Mouse (Mus musculus) layer of hippocampus, adult 2 months (tissue): ENCODE data around the gene Pex7. TPM values are rescaled to one million over a fixed set of nuclear protein-coding genes. Genes with fewer than 3 reads are reported as not detected.

Source experiments
- DNase-seq, 2 experiments: peaks; one replicate each; pipeline ENCODE4 v3.0.0; 2022; ENCODE audit warnings: low spot score in 2 of 2
- H3K27ac ChIP-seq: fragments of 200-600 bp; 2 replicates; pipeline ENCODE4 v1.8.1; 2022
- H3K4me3 ChIP-seq: fragments of 200-600 bp; 2 replicates; pipeline ENCODE4 v1.8.1; 2022; ENCODE audit warnings: mild to moderate bottlenecking
- CTCF ChIP-seq: fragments of 200-600 bp; conservative IDR thresholded peaks from 2 replicates; pipeline ENCODE4 v1.8.1; 2022; ENCODE audit warnings: antibody characterized with exemption, mild to moderate bottlenecking, moderate library complexity
- total RNA-seq, 2 experiments: library from RNA; stranded (reverse); gene quantifications; 2 replicates each; pipeline ENCODE4 v1.2.3; 2021

Pex7 gene
- total RNA-seq, 2 experiments from 2014 or later = 19.3 to 22.0 TPM

DNA sequence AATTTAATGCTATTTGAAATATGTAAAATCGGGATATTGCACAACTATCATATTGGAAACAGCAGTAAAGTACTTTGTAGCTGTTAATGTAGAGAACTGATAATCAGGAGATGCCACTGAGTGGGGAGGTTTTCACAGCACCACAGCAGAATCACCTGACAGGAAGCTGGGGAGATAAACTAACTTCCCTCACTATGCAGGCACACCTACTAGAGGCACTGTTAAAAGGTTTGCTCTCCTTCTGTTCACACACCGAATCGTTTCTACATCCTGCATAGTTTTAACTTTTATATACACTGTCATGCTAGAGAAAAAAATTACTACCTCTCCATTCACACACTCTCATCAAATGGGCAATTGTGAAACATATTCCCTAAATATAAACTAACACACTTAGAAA is 21.2 kb downstream of the Pex7 start:
- DNase-seq = no peak
- TF ChIP-seq CTCF = no peak
- Histone ChIP-seq H3K27ac (no peak overlapping the region), H3K4me3 (no peak overlapping the region)

DNA sequence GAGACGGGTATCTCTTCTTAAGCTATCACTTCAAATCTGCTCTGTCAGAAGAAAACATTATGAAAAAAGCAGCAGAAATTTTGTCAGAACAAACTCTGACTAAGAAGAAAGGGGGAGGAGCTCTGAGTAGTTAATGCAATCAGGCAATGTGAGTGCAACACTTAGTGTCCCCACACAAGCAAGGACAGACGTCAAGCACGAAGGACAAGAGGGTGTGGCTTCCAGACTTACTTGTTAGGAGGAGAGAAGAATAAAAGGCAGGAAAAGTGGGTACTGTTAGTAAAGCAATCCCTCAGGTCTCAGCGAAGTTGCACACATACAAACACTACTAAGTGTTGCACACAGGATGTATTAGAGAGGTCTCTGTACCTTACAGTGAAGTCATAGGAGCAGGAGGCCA is 23.1 kb downstream of the Pex7 start:
- DNase-seq = no peak
- Histone ChIP-seq H3K4me3 (no peak overlapping the region), H3K27ac (no peak overlapping the region)
- TF ChIP-seq CTCF = no peak

DNA sequence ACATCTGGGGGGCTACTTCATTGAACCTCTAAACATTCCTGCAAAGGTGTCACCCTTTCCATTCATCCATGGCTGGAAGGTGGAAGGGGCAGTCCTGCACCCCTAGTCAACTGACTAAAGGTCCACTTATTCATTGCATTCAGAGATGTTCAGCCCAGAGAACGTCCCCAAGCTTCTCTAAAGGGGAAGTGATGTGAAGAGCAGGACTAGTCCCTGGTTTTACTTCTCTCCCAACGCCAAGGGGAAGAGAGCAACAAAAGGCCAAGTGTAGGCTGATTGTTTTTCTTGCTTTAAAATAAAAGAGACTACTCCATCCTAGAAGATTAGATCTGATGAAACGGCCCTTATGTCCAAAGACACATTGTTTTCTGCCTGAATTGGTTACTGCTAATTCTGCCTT is 27.1 kb downstream of the Pex7 start:
- Histone ChIP-seq H3K4me3 (no peak overlapping the region), H3K27ac (no peak overlapping the region)
- no peak for DNase-seq
- TF ChIP-seq CTCF = no peak

DNA sequence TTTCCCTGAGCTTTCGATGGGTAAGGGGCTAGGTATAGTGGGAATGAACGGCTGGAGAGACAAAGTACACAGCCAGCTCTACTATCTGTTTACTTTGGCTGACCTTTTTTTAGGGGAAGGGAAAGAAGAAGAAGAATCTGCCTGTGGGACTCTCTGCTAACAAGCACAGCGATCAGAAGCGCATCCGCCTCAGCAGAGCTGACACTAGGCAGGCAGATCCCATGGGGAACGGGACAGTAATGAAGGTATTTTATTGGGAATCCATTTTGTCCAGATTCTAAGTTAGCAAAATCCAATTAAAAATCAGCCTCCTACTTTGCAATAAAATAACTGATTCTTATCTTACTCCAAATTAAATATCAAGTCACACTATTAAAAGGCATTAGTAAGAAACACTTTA is 28.3 kb downstream of the Pex7 start:
- DNase-seq = no peak
- no peak for TF ChIP-seq CTCF
- no peak overlapping the region for H3K4me3 ChIP-seq
- no peak overlapping the region for H3K27ac ChIP-seq

DNA sequence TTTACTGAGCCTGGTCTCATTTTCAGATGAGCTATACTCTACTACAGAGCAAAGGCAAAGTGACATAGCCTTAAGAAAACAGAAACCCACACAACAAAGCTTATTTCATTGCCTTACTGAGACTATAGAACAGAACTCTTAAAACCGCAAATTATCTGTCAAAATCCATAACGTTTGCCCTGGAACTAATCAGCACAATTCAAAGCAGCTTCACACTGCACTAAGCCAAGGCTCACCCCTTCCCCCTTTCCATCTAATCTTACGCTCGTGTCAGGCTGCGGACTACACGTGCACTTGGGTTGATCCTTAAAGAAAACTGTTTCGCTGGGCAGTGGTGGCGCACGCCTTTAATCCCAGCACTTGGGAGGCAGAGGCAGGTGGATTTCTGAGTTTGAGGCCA is 29.8 kb downstream of the Pex7 start:
- Histone ChIP-seq H3K27ac (no peak overlapping the region), H3K4me3 (no peak overlapping the region)
- DNase-seq = no peak
- TF ChIP-seq CTCF = no peak

DNA sequence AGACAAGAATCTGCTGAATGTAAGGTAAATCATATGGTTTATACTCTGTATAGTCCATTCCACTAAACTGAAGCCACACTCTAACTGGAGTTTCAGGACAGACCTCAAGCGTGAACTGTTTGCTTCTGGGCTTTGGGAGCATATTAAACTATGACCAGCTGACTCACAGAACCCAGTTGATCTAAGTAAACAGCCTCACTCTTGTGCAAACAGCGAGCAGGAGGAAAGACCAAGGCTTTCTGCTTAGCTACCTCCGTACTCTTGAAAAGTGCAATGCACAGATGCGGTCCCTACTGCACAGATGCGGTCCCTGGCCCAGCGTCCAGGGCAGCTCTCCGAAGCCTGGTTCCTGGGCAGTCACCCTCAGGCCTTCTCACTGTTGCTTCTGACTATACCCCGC is 30.2 kb downstream of the Pex7 start:
- no peak for DNase-seq
- Histone ChIP-seq H3K4me3 (no peak overlapping the region), H3K27ac (no peak overlapping the region)
- no peak for TF ChIP-seq CTCF

DNA sequence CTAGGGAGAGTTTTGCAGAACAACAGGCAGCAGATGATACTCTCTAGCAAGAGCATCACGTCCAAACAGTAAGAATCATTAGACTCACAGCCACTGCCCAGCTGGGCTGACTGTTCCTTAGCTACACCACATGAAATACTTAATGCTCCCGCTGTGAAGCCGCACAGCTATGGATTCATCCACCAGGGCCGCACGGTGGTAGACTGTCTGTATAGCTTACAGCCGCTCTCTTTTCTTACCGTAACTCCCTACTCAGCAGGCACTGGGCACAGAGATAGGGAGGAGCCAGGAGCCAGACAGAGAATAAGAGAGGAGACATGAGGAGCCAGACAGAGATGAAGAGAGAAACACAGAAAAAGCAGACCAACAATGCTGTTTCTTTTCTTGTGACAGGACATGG is 30.8 kb downstream of the Pex7 start:
- H3K4me3 ChIP-seq = no peak overlapping the region
- no peak for DNase-seq
- TF ChIP-seq CTCF = no peak
- H3K27ac ChIP-seq = no peak overlapping the region

DNA sequence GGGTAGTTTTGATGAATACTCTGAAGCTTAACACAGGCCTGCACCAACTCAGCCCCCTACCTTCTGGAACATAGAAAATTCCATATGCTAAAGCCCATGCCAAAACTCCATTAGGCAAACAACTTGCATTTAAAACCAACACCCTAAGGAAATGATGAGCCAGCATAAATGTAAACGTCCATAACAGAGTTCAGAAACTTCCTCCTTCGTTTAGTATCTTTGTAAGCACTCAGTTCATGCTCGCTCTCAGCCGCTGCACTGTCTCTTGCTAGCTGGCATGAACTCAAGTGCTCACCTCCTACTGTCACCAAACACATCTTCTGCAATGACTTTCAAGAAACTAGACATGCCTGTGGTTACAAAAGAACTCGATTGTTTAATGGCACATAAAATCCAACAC is 32.1 kb downstream of the Pex7 start:
- no peak for TF ChIP-seq CTCF
- DNase-seq = no peak
- no peak overlapping the region for H3K4me3 ChIP-seq
- H3K27ac ChIP-seq = no peak overlapping the region

DNA sequence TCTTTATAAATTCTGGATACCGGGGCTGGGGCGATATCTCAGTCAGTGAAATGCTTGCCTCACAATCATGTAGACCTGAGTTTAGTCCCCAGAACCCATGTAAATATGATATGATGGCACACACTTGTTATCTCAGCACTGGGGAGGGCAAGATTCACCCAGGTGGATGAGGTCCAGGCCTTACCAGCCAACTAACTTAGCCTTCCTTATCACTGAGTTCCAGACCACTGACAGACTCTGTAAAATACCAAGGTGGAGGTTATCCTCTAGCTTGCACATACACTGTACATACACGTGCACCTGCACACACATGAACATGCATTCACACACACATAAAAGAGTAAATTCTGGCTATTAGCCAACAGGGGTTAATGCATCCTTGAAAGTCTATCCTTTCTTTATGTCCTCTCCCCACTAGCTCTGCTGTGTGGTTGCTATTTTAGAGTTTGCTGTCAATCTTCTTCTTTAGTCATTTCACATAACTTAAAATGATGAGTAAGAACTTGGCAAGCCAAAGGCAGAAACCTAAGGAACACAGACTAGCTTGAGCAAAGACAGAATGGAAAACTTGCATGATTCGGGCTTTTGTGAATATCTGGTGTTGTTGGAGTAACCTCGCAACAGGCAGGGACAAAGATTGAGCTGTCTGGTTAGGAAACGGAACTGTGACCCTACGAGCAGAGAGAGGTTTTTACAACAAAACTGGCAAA is 51.7 kb downstream of the Pex7 start:
- DNase-seq = no peak
- no peak for TF ChIP-seq CTCF
- no peak overlapping the region for H3K27ac ChIP-seq
- no peak overlapping the region for H3K4me3 ChIP-seq

DNA sequence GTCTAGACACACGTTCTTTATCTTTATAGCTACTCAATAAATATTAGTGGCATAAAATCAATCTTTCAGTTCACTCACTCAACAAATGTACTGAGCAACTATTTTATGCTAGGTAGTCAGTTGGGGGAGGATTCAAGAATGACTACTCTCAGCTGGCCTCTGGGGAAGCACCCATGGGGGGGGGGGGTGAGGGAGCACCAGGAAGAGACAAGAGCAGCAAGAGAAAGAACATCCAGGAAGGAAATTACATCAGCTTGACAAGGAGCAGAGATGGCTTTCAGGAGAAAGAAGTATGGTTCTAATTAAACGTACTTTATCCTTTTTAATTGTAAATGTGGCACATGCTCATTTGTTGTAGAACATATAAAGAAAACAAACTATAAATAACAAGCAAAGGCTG is 53.9 kb downstream of the Pex7 start:
- DNase-seq = no peak
- no peak overlapping the region for H3K27ac ChIP-seq
- no peak overlapping the region for H3K4me3 ChIP-seq
- TF ChIP-seq CTCF = no peak

DNA sequence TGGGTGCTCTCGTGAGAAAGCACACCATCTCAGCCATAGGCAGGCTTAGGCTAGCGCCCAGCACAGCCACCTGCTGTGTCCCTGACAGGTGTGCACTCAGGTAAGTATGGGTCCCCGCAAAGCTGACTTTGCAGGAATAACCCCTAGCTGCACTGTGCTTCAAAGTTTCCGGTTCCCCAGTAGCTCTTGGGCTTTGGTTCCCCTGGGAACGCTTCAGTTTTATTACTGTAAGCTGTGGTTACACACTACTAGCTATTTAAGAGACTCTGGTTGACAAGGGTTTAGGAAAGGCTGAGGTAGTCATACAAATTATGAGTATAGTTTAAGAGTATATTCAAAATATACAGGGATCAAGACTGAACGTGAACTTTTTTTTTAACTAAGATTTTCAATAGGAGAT is 54.7 kb downstream of the Pex7 start:
- no peak for DNase-seq
- Histone ChIP-seq H3K27ac (no peak overlapping the region), H3K4me3 (no peak overlapping the region)
- TF ChIP-seq CTCF = no peak

DNA sequence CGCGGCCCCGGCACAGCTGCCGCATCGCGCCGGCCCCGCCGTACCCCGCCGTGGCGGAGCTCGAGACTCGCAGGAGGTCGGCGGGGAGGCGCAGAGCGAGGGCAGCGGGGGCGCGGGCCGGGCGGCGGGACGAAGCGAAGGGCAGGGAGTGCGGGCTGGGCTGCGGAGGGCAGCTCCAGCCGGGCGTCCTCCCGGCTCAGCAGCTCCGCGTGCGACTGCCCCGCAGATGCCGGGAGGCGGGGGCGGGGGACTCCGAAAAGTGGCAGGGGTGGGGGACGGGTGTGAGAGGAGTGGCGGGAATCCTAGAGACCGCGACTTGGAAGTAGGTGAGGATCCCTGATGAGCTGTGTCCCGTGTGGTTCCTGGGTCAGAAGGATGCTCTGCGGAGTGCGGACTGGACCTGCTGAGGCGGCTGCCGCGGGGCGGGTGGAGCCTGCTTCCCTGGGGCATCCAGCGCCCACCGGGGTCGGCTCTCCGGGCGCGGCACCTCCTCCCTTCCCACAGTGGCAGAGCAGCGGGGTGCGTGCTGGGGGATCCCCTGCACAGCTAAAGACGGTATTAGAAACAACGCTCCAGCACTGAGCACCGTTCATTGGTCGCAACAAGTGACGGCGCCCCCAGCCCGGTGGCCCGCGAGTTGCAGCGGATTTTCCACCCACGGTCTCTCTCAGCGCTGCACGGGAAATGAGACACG is 56.3 kb downstream of the Pex7 start, which contains the start of gene Slc35d3:
Gene Slc35d3, minus strand, starts transcription at position 462 of the 694 bp plus-strand sequence.
- no peak within 1 kb of the TSS for H3K27ac ChIP-seq

DNA sequence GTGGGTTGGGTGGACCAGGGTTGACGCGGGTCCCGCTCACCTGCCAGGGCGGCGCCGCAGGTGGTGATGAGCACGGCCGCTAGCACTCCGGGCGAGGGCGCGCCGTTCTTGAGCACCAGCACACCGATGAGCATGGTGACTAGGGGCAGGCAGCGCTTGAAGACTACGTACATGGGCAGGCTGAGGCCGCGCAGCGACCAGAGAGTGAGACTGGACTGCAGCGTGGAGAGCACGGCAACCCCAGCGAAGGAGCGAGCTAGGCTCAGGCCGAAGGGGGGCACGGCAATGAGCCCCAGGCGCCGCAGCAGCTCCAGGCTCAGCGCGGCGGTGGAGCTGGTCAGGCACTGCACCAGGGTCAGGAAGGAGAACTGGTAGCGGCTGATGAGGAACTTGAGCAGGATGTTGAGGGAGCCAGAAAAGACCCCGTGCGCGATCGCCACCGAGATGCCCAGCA is 56.9 kb downstream of the Pex7 start:
- no peak for DNase-seq
- TF ChIP-seq CTCF = no peak
- H3K4me3 ChIP-seq = peak overlapping the region; percentile 52
- H3K27ac ChIP-seq = no peak overlapping the region

More for the DNA sequence above, 56.3 kb downstream of the Pex7 start, which contains the start of gene Slc35d3:
- peak within 1 kb of the TSS; percentile 52 for H3K4me3 ChIP-seq
- DNase-seq = peak in 1 of 2 experiments; percentile 13
- TF ChIP-seq CTCF = peak; percentile 21; the same call in 1 of the 2 replicates
